Mouse (Mus musculus) G1E (cell line): ENCODE data around the gene Cadm1. TPM values are rescaled to one million over a fixed set of nuclear protein-coding genes. Genes with fewer than 3 reads are reported as not detected.

ENCODE experiments used
- ATAC-seq: 2 replicates; pipeline ENCODE4 v1.8.0; 2016; ENCODE audit warnings: mild to moderate bottlenecking; ENCODE audit not compliant: insufficient number of reproducible peaks, poor library complexity, low FRiP score, severe bottlenecking; ENCODE audit errors: extremely low read depth
- DNase-seq: peaks from one replicate; pipeline ENCODE4 v3.0.0; 2012; ENCODE audit warnings: low spot score
- H3K27me3 ChIP-seq: 2 replicates; pipeline ENCODE4 v1.6.1; 2012; ENCODE audit warnings: mild to moderate bottlenecking, low read length, inconsistent platforms; ENCODE audit not compliant: insufficient read depth
- H3K36me3 ChIP-seq: replicated peaks from 2 replicates; pipeline ENCODE3; 2012; ENCODE audit warnings: mild to moderate bottlenecking, inconsistent platforms
- H3K4me1 ChIP-seq: 2 replicates; pipeline ENCODE4 v1.6.1; 2012; ENCODE audit warnings: low read depth, low read length, inconsistent platforms, mixed read lengths; ENCODE audit not compliant: insufficient read depth
- H3K4me3 ChIP-seq: 2 replicates; pipeline ENCODE4 v1.5.1; 2012; ENCODE audit warnings: low read depth, mild to moderate bottlenecking, inconsistent platforms, low read length, moderate library complexity, mixed read lengths
- H3K9me3 ChIP-seq: replicated peaks from 2 replicates; pipeline ENCODE4 v1.6.1; 2012; ENCODE audit warnings: inconsistent platforms
- CTCF ChIP-seq: IDR thresholded peaks from 2 replicates; pipeline ENCODE4 v1.5.1; 2012; ENCODE audit warnings: low read depth, low read length, inconsistent platforms, mixed read lengths
- GATA1 ChIP-seq: IDR thresholded peaks from 2 replicates; pipeline ENCODE4 v1.6.1; 2012; ENCODE audit warnings: borderline replicate concordance, low read length, inconsistent platforms, mixed read lengths
- GATA2 ChIP-seq: IDR thresholded peaks from 2 replicates; pipeline ENCODE4 v1.6.1; 2012; ENCODE audit warnings: low read depth, low read length, inconsistent platforms, borderline replicate concordance
- POLR2AphosphoS5 ChIP-seq: IDR thresholded peaks from 2 replicates; pipeline ENCODE4 v1.6.1; 2012; ENCODE audit warnings: low read depth, low read length, inconsistent platforms; ENCODE audit not compliant: insufficient replicate concordance
- TAL1 ChIP-seq: conservative IDR thresholded peaks from 2 replicates; pipeline ENCODE4 v1.6.1; 2012; ENCODE audit warnings: low read depth, low read length, inconsistent platforms, mixed read lengths
- polyA plus RNA-seq: library from polyadenylated mRNA; stranded (reverse); fragments of >175 nt; gene quantifications from 2 replicates; pipeline ENCODE4 v1.2.3, GENCODE M21; 2012
- total RNA-seq, 2 experiments: library from RNA; stranded (forward) in 1 of 2; stranded (reverse) in 1 of 2; fragments of 200-1000 nt in 1 of 2; fragments of >200 nt in 1 of 2; fragmentation: Nextera tagmentation in 1 of 2; gene quantifications; 2 replicates each; pipeline ENCODE4 v1.2.3; 2014 to 2017

Cadm1 gene
- total and polyA plus RNA-seq, 3 experiments, result 0.38 TPM; not detected in 2

DNA sequence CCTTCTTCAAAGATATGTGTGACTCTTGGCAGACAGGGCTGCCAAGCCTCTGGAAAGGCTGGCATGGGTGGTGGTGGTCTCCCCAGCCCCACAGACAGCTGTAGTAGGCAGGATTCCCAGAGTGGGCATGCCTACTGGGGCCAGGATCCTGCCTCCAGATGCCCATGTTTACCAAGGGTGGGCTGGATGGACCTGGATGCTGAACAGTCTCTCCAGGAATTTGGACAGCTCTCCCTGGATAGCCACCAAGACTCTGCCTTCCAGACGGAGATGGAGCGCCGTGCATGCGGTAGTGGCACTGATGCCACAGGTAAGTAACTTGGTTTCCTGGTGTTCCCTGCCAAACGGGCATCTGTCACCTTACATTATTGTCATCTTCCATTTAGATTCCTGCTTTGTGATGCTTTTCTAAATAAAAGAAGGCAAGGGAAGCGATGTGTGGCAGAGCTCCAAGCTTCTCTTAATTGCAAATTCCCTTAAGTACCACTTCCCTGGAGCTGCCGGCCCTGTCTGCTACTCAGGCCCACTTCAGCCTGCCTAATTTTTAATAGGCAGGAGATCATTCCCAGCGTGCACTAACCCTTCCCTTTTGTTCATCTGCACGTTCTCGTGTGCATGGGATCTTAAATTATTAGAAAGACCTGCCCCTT lies 346.7 kb downstream of the Cadm1 start:
- ATAC-seq, result no peak

DNA sequence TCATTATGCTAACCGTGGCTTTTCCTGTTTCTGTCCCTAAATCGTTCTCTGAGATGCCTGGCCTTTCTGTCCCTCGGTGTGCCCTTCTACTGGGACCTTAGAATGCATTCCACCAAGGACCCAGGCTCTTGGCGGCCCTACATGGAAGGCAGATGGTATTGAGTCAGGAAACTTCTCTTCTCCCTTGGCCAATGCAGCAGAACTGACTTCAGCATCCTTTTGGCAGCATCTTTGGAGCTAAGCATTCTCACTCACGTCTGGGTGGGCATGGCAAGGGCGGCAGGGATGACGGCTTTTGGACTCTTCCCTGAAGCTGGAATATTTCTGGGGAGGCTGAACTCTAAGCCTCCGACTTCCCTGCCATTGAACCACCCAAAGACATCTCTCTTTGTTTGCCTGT lies 350.2 kb downstream of the Cadm1 start:
- Histone ChIP-seq H3K4me1 (no peaks in the 10 kb centered on the region), H3K27me3 (peaks cover 2% of the 10 kb centered on the region), H3K36me3 (no peaks in the 10 kb centered on the region), H3K9me3 (peaks cover 25% of the 10 kb centered on the region), H3K4me3 (no peak overlapping the region)
- TF ChIP-seq TAL1, result no peak
- no peak for TF ChIP-seq CTCF
- TF ChIP-seq GATA2, result no peak
- TF ChIP-seq GATA1, result no peak
- TF ChIP-seq POLR2AphosphoS5, result no peak
- no peak for ATAC-seq
- DNase-seq, result no peak

More for the DNA sequence above, 346.7 kb downstream of the Cadm1 start:
- no peaks in the 10 kb centered on the region for H3K36me3 ChIP-seq
- H3K27me3 ChIP-seq, result no peaks in the 10 kb centered on the region
- no peak for TF ChIP-seq POLR2AphosphoS5
- no peak for TF ChIP-seq GATA2
- no peak for TF ChIP-seq GATA1
- no peak for TF ChIP-seq TAL1
- TF ChIP-seq CTCF, result no peak
- H3K4me1 ChIP-seq, result no peaks in the 10 kb centered on the region
- no peak overlapping the region for H3K4me3 ChIP-seq
- peaks cover 22% of the 10 kb centered on the region for H3K9me3 ChIP-seq
- DNase-seq, result no peak

DNA sequence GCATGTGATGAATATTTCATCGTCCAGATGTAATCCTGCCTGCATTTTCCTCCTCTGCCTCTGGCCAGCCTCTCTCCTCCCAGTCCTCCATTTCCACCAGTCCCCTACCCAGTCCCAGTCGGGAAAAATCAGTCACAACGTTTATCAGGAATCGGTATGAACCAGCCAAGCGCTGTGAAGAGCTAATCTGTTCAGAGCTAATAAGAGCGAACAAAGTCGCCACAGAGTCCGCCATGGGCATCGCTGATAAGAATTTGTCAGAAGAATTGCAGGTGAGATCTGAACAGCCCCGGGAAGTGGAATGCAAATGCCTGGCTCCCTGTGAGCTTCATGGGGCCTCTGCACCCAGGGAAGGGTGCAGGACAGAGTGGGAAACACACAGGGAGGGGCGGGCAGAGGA lies 352.4 kb downstream of the Cadm1 start:
- ATAC-seq, result no peak
- Histone ChIP-seq H3K36me3 (no peaks in the 10 kb centered on the region), H3K4me3 (no peak overlapping the region), H3K4me1 (no peaks in the 10 kb centered on the region), H3K27me3 (peaks cover 2% of the 10 kb centered on the region), H3K9me3 (peaks cover 23% of the 10 kb centered on the region)
- no peak for TF ChIP-seq GATA1
- TF ChIP-seq GATA2, result no peak
- no peak for TF ChIP-seq POLR2AphosphoS5
- no peak for TF ChIP-seq TAL1
- TF ChIP-seq CTCF, result no peak
- DNase-seq, result no peak

DNA sequence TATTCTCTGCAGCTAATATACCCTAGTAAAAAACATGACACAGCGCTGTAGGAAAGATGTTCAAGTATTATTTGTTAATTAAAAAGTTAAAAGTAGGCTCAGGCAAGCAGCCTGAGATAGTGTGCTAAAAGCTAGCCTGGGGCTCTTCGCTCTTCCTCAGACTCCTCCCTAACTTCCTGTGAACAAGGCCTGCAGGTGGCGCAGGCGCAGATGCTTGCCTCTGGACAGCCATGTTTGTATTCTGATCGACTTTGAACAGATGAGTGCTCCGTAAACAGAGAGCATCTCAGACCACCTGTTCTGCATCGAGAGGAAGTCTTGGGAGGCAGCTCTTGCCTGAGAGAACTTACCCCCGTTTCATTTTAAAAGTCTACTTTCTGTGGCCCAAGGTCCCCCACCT lies 361.7 kb downstream of the Cadm1 start:
- H3K4me3 ChIP-seq, result no peak overlapping the region
- TF ChIP-seq GATA2 (no peak), CTCF (no peak), POLR2AphosphoS5 (no peak), TAL1 (no peak), GATA1 (no peak)

DNA sequence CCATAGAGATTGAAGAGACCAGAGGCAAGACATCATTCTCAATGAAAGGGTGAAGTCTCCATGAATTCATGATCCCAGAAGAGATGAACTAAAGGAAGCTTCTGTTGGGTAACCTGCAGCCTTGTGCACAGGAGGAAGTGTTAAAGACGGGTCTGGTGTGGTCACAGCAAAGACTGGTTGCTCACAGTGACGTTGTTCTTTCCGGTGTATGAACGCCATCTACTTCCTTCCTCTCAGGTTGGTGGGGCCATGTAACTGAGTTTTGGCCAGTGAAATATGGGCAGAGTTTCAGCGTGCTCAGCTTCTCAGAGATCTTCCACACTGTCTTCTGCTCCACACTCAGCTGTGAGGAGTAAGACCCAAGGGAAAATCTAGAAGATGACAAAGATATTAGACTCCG lies 363.0 kb downstream of the Cadm1 start:
- H3K36me3 ChIP-seq, result no peaks in the 10 kb centered on the region
- TF ChIP-seq GATA1 (no peak), TAL1 (no peak), GATA2 (no peak), CTCF (no peak), POLR2AphosphoS5 (no peak)
- H3K9me3 ChIP-seq, result peaks cover 15% of the 10 kb centered on the region
- H3K27me3 ChIP-seq, result no peaks in the 10 kb centered on the region
- ATAC-seq, result no peak
- no peak overlapping the region for H3K4me3 ChIP-seq
- no peak for DNase-seq
- no peaks in the 10 kb centered on the region for H3K4me1 ChIP-seq

More for the DNA sequence above, 361.7 kb downstream of the Cadm1 start:
- Histone ChIP-seq H3K27me3 (no peaks in the 10 kb centered on the region), H3K4me1 (no peaks in the 10 kb centered on the region), H3K36me3 (no peaks in the 10 kb centered on the region), H3K9me3 (peaks cover 11% of the 10 kb centered on the region)
- no peak for ATAC-seq
- DNase-seq, result no peak

DNA sequence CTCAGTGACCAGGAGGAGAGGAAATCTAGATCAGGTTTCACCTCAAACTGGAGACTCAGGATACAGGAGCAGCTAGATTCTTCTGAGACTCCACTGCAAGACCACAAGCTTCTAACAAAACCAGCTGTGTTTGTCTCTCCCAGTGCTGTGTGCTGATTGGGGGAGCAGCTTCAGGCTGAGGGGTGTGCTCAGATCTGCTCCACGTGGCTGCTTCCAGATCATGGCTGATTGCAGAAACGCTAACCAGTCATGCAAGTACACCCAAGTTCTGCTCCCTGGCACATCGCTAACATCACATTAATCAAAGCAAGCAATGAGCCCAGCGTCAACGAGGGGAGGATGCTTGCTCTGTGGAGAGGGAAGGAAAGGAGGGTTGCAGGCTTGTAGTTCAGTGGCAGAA lies 364.1 kb downstream of the Cadm1 start:
- DNase-seq, result no peak
- Histone ChIP-seq H3K36me3 (no peaks in the 10 kb centered on the region), H3K4me3 (no peak overlapping the region), H3K27me3 (no peaks in the 10 kb centered on the region), H3K4me1 (no peaks in the 10 kb centered on the region), H3K9me3 (peaks cover 15% of the 10 kb centered on the region)
- ATAC-seq, result no peak
- no peak for TF ChIP-seq POLR2AphosphoS5
- TF ChIP-seq CTCF, result no peak
- TF ChIP-seq GATA1, result no peak
- no peak for TF ChIP-seq GATA2
- no peak for TF ChIP-seq TAL1

DNA sequence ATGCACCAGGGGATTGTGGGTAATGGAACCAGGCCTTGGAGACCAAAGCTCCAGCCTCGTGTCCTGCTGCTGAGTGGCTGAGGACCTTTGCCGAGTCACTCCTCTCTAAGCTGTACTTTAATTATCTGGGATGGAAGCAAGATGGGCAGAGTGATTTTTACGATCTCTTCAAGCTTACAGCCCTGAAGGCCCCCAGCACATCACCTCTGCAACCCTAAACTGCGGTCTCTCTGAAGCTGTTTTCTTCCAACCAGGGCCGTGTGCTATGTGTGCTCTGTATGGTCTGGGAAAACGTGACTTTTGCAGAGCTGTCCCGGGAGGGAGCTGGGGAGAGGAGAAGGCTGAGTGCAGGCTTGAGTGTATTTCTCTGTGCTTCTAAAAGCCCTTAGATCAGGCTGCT lies 364.7 kb downstream of the Cadm1 start:
- TF ChIP-seq CTCF (no peak), POLR2AphosphoS5 (no peak), GATA2 (no peak), GATA1 (no peak), TAL1 (no peak)
- Histone ChIP-seq H3K9me3 (peaks cover 16% of the 10 kb centered on the region), H3K36me3 (no peaks in the 10 kb centered on the region), H3K4me3 (no peak overlapping the region), H3K27me3 (no peaks in the 10 kb centered on the region), H3K4me1 (no peaks in the 10 kb centered on the region)
- ATAC-seq, result no peak
- DNase-seq, result no peak
